Mouse (Mus musculus) kidney, adult 9 months (tissue): Measurements from ENCODE around the gene Kat7.
A peak's percentile ranks its signal among the peaks of the same experiment; 100 is the strongest.

ENCODE experiments used
- DNase-seq: peaks from one replicate; pipeline ENCODE4 v3.0.0; 2022

Kat7 gene

GRCm38 (mm10) chr11:95310007-95310647 is at the start of gene Kat7:
TSS of gene Kat7 (minus strand) at chr11:95310246.
- DNase-seq, result peak; percentile 100

GRCm38 (mm10) chr11:95358263-95358662 is 48.2 kb upstream of the Kat7 start:
- DNase-seq, result no peak

- DNase-seq, result peak; percentile 38
These were observed 46.6 kb upstream of the Kat7 start for GRCm38 (mm10) chr11:95356469-95357273.

- DNase-seq, result no peak
These were observed 46.0 kb upstream of the Kat7 start for GRCm38 (mm10) chr11:95356039-95356438.

- DNase-seq, result no peak
These were observed 45.6 kb upstream of the Kat7 start for GRCm38 (mm10) chr11:95355661-95356011.

GRCm38 (mm10) chr11:95354945-95355660 is 45.1 kb upstream of the Kat7 start:
- DNase-seq, result no peak

GRCm38 (mm10) chr11:95354228-95354944 is 44.3 kb upstream of the Kat7 start:
- no peak for DNase-seq

- DNase-seq, result no peak
These were observed 43.2 kb upstream of the Kat7 start for GRCm38 (mm10) chr11:95353226-95353625.

- DNase-seq, result no peak
These were observed 42.6 kb upstream of the Kat7 start for GRCm38 (mm10) chr11:95352686-95353085.

- DNase-seq, result peak; percentile 67
These were observed 40.9 kb upstream of the Kat7 start for GRCm38 (mm10) chr11:95350960-95351359.

- peak; percentile 73 for DNase-seq
These were observed 40.2 kb upstream of the Kat7 start for GRCm38 (mm10) chr11:95350289-95350688.

GRCm38 (mm10) chr11:95344181-95344580 is 34.1 kb upstream of the Kat7 start:
- no peak for DNase-seq

GRCm38 (mm10) chr11:95343180-95343579 is 33.1 kb upstream of the Kat7 start:
- no peak for DNase-seq

GRCm38 (mm10) chr11:95340664-95341063 is 30.6 kb upstream of the Kat7 start:
- DNase-seq, result no peak

- DNase-seq, result no peak
These were observed 30.2 kb upstream of the Kat7 start for GRCm38 (mm10) chr11:95340259-95340658.

- DNase-seq, result no peak
These were observed 29.5 kb upstream of the Kat7 start for GRCm38 (mm10) chr11:95339471-95340021.

GRCm38 (mm10) chr11:95337846-95338342 is 27.8 kb upstream of the Kat7 start:
- no peak for DNase-seq

GRCm38 (mm10) chr11:95337129-95337813 is 27.2 kb upstream of the Kat7 start:
- DNase-seq, result peak; percentile 52

GRCm38 (mm10) chr11:95336568-95337128 is 26.6 kb upstream of the Kat7 start, which contains the start of gene Fam117a:
TSS of gene Fam117a (plus strand) at chr11:95337018.
- DNase-seq, result peak; percentile 94

GRCm38 (mm10) chr11:95334448-95335060 is 24.5 kb upstream of the Kat7 start:
- no peak for DNase-seq

GRCm38 (mm10) chr11:95333805-95334204 is 23.8 kb upstream of the Kat7 start:
- no peak for DNase-seq
